Mouse (Mus musculus) heart, embryonic 14.5 days (tissue): ENCODE results near the gene Klra6. TPM values are rescaled to one million over a fixed set of nuclear protein-coding genes. Genes with fewer than 3 reads are reported as not detected.
"Not testable (repeated sequence)": the region's sequence is repeated elsewhere in the genome, so short reads cannot be mapped to it uniquely, and the experiment has no call there.

Experiments used
- ATAC-seq: fragments of 200-750 bp; cut with Nextera tagmentation; 2 replicates; pipeline ENCODE4 v1.8.0; 2017; ENCODE audit warnings: low read depth, moderate TSS enrichment; ENCODE audit not compliant: insufficient number of reproducible peaks, insufficient read depth, low FRiP score
- H3K27ac ChIP-seq, 2 experiments: fragments of 200-500 bp in 1 of 2; fragments of 300-500 bp in 1 of 2; sonication (generic) in 1 of 2; replicated peaks in 1 of 2; 2 replicates each; pipeline ENCODE4 v1.5.1; 2012 to 2014; ENCODE audit warnings: low read depth in 2 of 2, low read length in 2 of 2, control low read depth in 1 of 2, mild to moderate bottlenecking in 1 of 2, mixed read lengths in 1 of 2; ENCODE audit not compliant: control insufficient read depth in 1 of 2, insufficient read depth in 1 of 2
- H3K27me3 ChIP-seq: fragments of 300-500 bp; sonication (generic); 2 replicates; pipeline ENCODE4 v1.6.1; 2014; ENCODE audit warnings: mild to moderate bottlenecking, low read length, control low read depth; ENCODE audit not compliant: control insufficient read depth, insufficient read depth
- H3K36me3 ChIP-seq: fragments of 300-500 bp; sonication (generic); 2 replicates; pipeline ENCODE4 v1.6.1; 2014; ENCODE audit warnings: mild to moderate bottlenecking, control low read depth, low read length, mixed read lengths; ENCODE audit not compliant: control insufficient read depth, insufficient read depth
- H3K4me1 ChIP-seq, 2 experiments: fragments of 200-500 bp in 1 of 2; fragments of 300-500 bp in 1 of 2; sonication (generic) in 1 of 2; 2 replicates each; pipeline ENCODE4 v1.6.1; 2012 to 2014; ENCODE audit warnings: low read length in 2 of 2, control low read depth in 1 of 2, mixed read lengths in 1 of 2; ENCODE audit not compliant: control insufficient read depth in 2 of 2, insufficient read depth in 2 of 2
- H3K4me2 ChIP-seq: fragments of 300-500 bp; sonication (generic); 2 replicates; pipeline ENCODE4 v1.6.1; 2014; ENCODE audit warnings: mild to moderate bottlenecking, low read length
- H3K4me3 ChIP-seq, 2 experiments: fragments of 200-500 bp in 1 of 2; fragments of 300-500 bp in 1 of 2; sonication (generic) in 1 of 2; 2 replicates each; pipeline ENCODE4 v1.5.1; 2012 to 2014; ENCODE audit warnings: low read length in 2 of 2, mild to moderate bottlenecking in 2 of 2, control low read depth in 1 of 2, low read depth in 1 of 2, moderate library complexity in 1 of 2; ENCODE audit not compliant: control insufficient read depth in 1 of 2, insufficient read depth in 1 of 2
- H3K9ac ChIP-seq: fragments of 300-500 bp; sonication (generic); 2 replicates; pipeline ENCODE4 v1.6.1; 2014; ENCODE audit warnings: mild to moderate bottlenecking, low read length
- H3K9me3 ChIP-seq: fragments of 300-500 bp; sonication (generic); 2 replicates; pipeline ENCODE4 v1.6.1; 2016; ENCODE audit warnings: low read length, control low read depth; ENCODE audit not compliant: control insufficient read depth
- WGBS: fragments of 180-500 bp; shearing (Covaris S2); extraction: QIAGEN DNeasy Blood & Tissue Kit; methylation state at CpG from one replicate; pipeline ENCODE4 v1.1.7; 2014; 5-methylcytosine and 5-hydroxymethylcytosine counted together
- polyA plus RNA-seq: library from polyadenylated mRNA; unstranded; fragments of >200 nt; fragmentation: Nextera tagmentation; extraction: Ambion mirVana; gene quantifications from 2 replicates; pipeline ENCODE4 v1.2.1, GENCODE M21; 2014

Gene Klra6
- polyA plus RNA-seq, result not detected in 2 replicates

DNA sequence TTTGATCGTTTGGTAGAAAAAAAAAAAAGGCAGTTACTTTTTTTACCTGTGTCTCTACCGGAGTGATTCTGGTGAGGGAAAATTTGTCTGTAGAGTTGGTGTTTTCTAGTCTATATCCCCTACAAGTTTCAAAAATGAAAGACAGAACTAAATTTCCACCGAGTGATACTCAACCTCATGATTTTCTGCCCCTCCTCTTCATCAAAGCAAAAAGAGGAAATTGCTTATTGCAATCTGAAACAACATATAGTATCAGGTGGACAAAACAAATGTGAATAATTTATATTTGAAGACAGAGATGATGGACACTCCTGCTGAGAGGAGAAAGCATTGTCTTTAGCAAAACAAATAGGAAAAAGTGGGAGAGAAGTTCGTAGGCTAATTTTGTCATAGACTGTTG is at the start of gene Klra6:
Gene Klra6, minus strand, starts transcription at position 101 of the 400 bp plus-strand sequence.
- ATAC-seq, result no peak
- H3K4me3 ChIP-seq, result no peak within 1 kb of the TSS
- WGBS, result 64% methylated on average over 4 of the region's 4 CpGs

GRCm38 (mm10) chr6:130067171-130067570 is 40.4 kb upstream of the Klra6 start, which contains the start of gene Klra4:
TSS of gene Klra4 (minus strand) at chr6:130067271.
- H3K9ac ChIP-seq, H3K4me2 ChIP-seq, H3K27ac ChIP-seq, H3K27me3 ChIP-seq, H3K4me1 ChIP-seq, ATAC-seq, H3K36me3 ChIP-seq, H3K4me3 ChIP-seq, H3K9me3 ChIP-seq: not testable (repeated sequence)
- WGBS, result 44% methylated on average over 1 of the region's 1 CpGs

More for the DNA sequence above, at the start of gene Klra6:
- Histone ChIP-seq H3K27ac (no peak within 1 kb of the TSS), H3K9me3 (peaks cover 3% of the 10 kb centered on the region; the same call in 1 of the 2 replicates), H3K27me3 (no peaks in the 10 kb centered on the region), H3K36me3 (no peaks in the 10 kb centered on the region), H3K4me1 (no peaks in the 10 kb centered on the region), H3K9ac (no peak within 1 kb of the TSS), H3K4me2 (no peak within 1 kb of the TSS)

GRCm38 (mm10) chr6:130065196-130065595 is 38.4 kb upstream of the Klra6 start:
- 58% methylated on average over 5 of the region's 5 CpGs for WGBS
- no peak for ATAC-seq
- no peak overlapping the region for H3K9ac ChIP-seq
- H3K4me2 ChIP-seq, result no peak overlapping the region
- no peaks in the 10 kb centered on the region for H3K4me1 ChIP-seq
- 0 out of 2 replicates have a peak, but pooled peaks cover 3% of the 10 kb centered on the region for H3K9me3 ChIP-seq
- H3K36me3 ChIP-seq, result no peaks in the 10 kb centered on the region
- H3K27me3 ChIP-seq, result no peaks in the 10 kb centered on the region
- H3K4me3 ChIP-seq, result no peak overlapping the region
- no peak overlapping the region for H3K27ac ChIP-seq

DNA sequence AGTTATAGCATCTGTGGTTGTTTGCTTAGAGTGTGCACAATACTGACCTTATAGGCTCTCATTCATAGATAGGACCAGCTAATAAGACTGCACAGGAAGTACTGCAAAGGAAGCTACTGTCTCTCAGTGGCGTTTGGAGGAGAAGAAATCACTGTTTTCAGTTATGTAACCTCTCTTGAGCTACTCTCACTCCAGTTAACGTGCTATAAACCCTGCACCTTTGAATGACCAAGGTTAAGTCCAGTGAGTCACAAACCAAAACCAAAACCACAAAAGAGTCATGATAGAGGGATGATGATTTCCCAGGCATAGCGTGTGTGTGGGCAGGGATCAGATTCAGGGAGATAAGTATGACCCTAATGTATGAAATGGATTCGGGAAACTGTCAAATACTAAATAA is 8.4 kb upstream of the Klra6 start:
- H3K4me2 ChIP-seq, H3K9ac ChIP-seq, H3K27me3 ChIP-seq, H3K36me3 ChIP-seq, H3K9me3 ChIP-seq, H3K27ac ChIP-seq, H3K4me3 ChIP-seq, H3K4me1 ChIP-seq, ATAC-seq: not testable (repeated sequence)
- WGBS, result 41% methylated on average over 4 of the region's 4 CpGs

DNA sequence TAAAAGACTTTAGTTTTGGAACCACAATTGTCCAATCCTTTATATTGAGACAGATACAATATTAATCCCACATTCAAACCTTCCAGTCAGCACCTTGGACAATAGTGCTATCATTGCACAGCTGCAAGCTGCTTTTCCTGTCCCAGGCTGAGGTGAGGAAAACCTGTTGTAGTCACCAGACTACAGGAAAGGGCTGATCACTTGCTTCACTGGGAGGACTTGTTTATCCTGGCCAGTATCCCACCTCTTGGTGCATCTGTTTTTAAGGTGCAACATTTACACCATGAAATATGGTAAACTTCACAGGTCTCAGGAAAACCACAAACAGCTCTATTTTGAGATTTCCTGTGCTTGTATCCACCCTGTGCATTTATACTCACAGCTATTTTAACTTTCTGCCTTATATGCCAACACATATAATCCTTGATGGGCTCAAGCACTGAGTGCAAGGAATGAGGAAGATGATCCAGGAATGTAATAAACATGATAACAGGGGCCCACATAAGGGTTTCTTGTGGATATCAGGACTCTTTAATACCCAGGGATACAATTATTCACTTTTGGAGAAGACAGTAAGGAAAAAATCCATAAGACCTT is 4.8 kb upstream of the Klra6 start:
- not testable (repeated sequence) for H3K27ac ChIP-seq, H3K4me3 ChIP-seq, H3K4me2 ChIP-seq, H3K36me3 ChIP-seq, H3K27me3 ChIP-seq, H3K4me1 ChIP-seq, H3K9ac ChIP-seq, ATAC-seq, H3K9me3 ChIP-seq

Other genes starting within 250 kb of the Klra6 start
- gene Gm156, start 242.7 kb downstream of the Klra6 start, polyA plus RNA-seq, result not detected in 2 replicates
- not detected in 2 replicates for gene Gm17631, start 164.3 kb downstream of the Klra6 start, polyA plus RNA-seq
- not detected in 2 replicates for gene Klra17, start 150.3 kb downstream of the Klra6 start, polyA plus RNA-seq
- not detected in 2 replicates for gene Klra5, start 109.3 kb downstream of the Klra6 start, polyA plus RNA-seq
- not detected in 2 replicates for gene Klra4, start 40.3 kb upstream of the Klra6 start, polyA plus RNA-seq
- not detected in 2 replicates for gene Klra8, start 102.9 kb upstream of the Klra6 start, polyA plus RNA-seq
- gene Klra9, start 166.2 kb upstream of the Klra6 start, polyA plus RNA-seq, result not detected in 2 replicates
- gene Klra7, start 206.4 kb upstream of the Klra6 start, polyA plus RNA-seq, result not detected in 2 replicates